ENCODE assay signal across 8 mouse cellular contexts in genomic region chr4:140906827-140907280, GRCm38 (mm10). TPM values are rescaled to one million over a fixed set of nuclear protein-coding genes. Genes with fewer than 3 reads are reported as not detected.
DNase-seq lines count a peak whose midpoint lies in the region; ATAC-seq and TF ChIP-seq lines count a peak whose summit lies in the region.

No protein-coding gene starts in this region.

- H3K9me3 ChIP-seq in erythroblast, embryonic 14.5 days (ENCODE audit: control insufficient read depth, low read length): no peaks in the 10 kb centered on the region
- no peaks in the 10 kb centered on the region for H3K9me3 ChIP-seq in kidney, postnatal 0 days (replicated peaks; ENCODE audit: low read length)

- no peak for TF ChIP-seq CTCF in kidney, postnatal 0 days (IDR thresholded peaks at IDR 0.05; ENCODE audit: low read depth)

- peaks cover 34% of the 10 kb centered on the region for H3K27me3 ChIP-seq in erythroblast, embryonic 14.5 days (ENCODE audit: control insufficient read depth)
- H3K27me3 ChIP-seq in kidney, postnatal 0 days (ENCODE audit: insufficient read depth, low read length): 0 out of 2 replicates have a peak, but pooled peaks cover 5% of the 10 kb centered on the region

- 33% methylated on average over 11 of the region's 11 CpGs for WGBS in kidney, postnatal 0 days

- no peak overlapping the region for H3K27ac ChIP-seq in kidney, postnatal 0 days

- ATAC-seq in erythroblast, adult 5-6 weeks (replicated peaks; ENCODE audit: low FRiP score, poor library complexity, severe bottlenecking): no peak
- ATAC-seq in kidney, postnatal 0 days (replicated peaks; ENCODE audit: low FRiP score, low read depth): no peak; the same call in 1 of the 2 replicates
- ATAC-seq in activated CD4-positive, CD25-positive, alpha-beta regulatory T cell, adult 4 months: no peak

- H3K36me3 ChIP-seq in erythroblast, embryonic 14.5 days (ENCODE audit: control insufficient read depth): peaks cover 16% of the 10 kb centered on the region
- no peaks in the 10 kb centered on the region for H3K36me3 ChIP-seq in kidney, postnatal 0 days (ENCODE audit: insufficient read depth, low read length)

- peak; percentile 64 for DNase-seq in kidney, postnatal 0 days (ENCODE audit: low spot score)
- DNase-seq in kidney, postnatal 25 days: no peak
- peak; percentile 2 for DNase-seq in right cerebral cortex, postnatal 4 days
- DNase-seq in right cerebral cortex, adult 18-20 months: no peak
- peak; percentile 73 for DNase-seq in skeletal muscle tissue, adult 2 months (ENCODE audit: low read depth, low spot score)

- peak overlapping the region; percentile 64 for H3K4me2 ChIP-seq in kidney, postnatal 0 days (ENCODE audit: low read length)

- H3K9ac ChIP-seq in kidney, postnatal 0 days (ENCODE audit: low read depth, low read length): no peak overlapping the region

- peaks cover 73% of the 10 kb centered on the region for H3K4me1 ChIP-seq in erythroblast, embryonic 14.5 days (ENCODE audit: control insufficient read depth)
- H3K4me1 ChIP-seq in kidney, postnatal 0 days (replicated peaks; ENCODE audit: insufficient read depth, low read length): 0 out of 2 replicates have a peak, but pooled peaks cover 6% of the 10 kb centered on the region

- peak overlapping the region; percentile 79 for H3K4me3 ChIP-seq in erythroblast, embryonic 14.5 days (replicated peaks)
- no peak overlapping the region for H3K4me3 ChIP-seq in kidney, postnatal 0 days (replicated peaks; ENCODE audit: low read depth, low read length)

RNA-seq across cellular contexts. Expression of gene Padi2, which starts 0.7 kb away (rescaled TPM):
- 2.4 and 2.6 TPM in 2 replicates for polyA plus RNA-seq in erythroblast, embryonic 14.5 days (2012)
- total RNA-seq in erythroblast, adult 5-6 weeks (2015; ENCODE audit: low replicate concordance): 5.4 and 7.1 TPM in 2 replicates
- total RNA-seq in erythroblast, adult 5-6 weeks (2017; ENCODE audit: low replicate concordance): 5.0 and 5.1 TPM in 2 replicates
- polyA plus RNA-seq in kidney, postnatal 0 days (2015; fragmentation: Nextera tagmentation; extraction: Ambion mirVana): 21.1 and 21.8 TPM in 2 replicates
- polyA plus RNA-seq in activated CD4-positive, CD25-positive, alpha-beta regulatory T cell, adult 4 months (2017; shearing (Covaris generic)): 1 to 10 TPM; 9.5 to 9.7 TPM

RNA-seq across cellular contexts. Expression of gene Sdhb, which starts 54.1 kb away (rescaled TPM):
- polyA plus RNA-seq in erythroblast, embryonic 14.5 days (2012): 9.3 and 10.1 TPM in 2 replicates
- total RNA-seq in erythroblast, adult 5-6 weeks (2015; ENCODE audit: low replicate concordance): 46.7 and 50.4 TPM in 2 replicates
- 20.5 and 34.4 TPM in 2 replicates for total RNA-seq in erythroblast, adult 5-6 weeks (2017; ENCODE audit: low replicate concordance)
- 660 and 674 TPM in 2 replicates for polyA plus RNA-seq in kidney, postnatal 0 days (2015; fragmentation: Nextera tagmentation; extraction: Ambion mirVana)
- 100 to 1,000 TPM; 318 to 321 TPM for polyA plus RNA-seq in activated CD4-positive, CD25-positive, alpha-beta regulatory T cell, adult 4 months (2017; shearing (Covaris generic))

Comparison
In these comparisons a context has a peak if more than half of its experiments do, and no peak if none do; other contexts are left out.
1. DNase-seq: peak in kidney, postnatal 0 days (single experiment), right cerebral cortex, postnatal 4 days (single experiment) and skeletal muscle tissue, adult 2 months (single experiment); none in kidney, postnatal 25 days (0 of 2) and right cerebral cortex, adult 18-20 months (single experiment).
2. RNA of gene Sdhb, which starts 54.1 kb away (polyA plus RNA-seq): 660 to 674 TPM in kidney, postnatal 0 days and 318 to 321 TPM in activated CD4-positive, CD25-positive, alpha-beta regulatory T cell, adult 4 months; 9.3 to 10.1 TPM in erythroblast, embryonic 14.5 days; every median in the first group is over 10 times any median in the second.